Mouse (Mus musculus) heart, postnatal 0 days (tissue): ENCODE measurements around the gene Arl15. TPM values are rescaled to one million over a fixed set of nuclear protein-coding genes. Genes with fewer than 3 reads are reported as not detected.

ENCODE experiments used
- ATAC-seq: fragments of 200-750 bp; cut with Nextera tagmentation; 2 replicates; pipeline ENCODE4 v1.8.0; 2017; ENCODE audit warnings: low read depth, moderate number of reproducible peaks, moderate library complexity; ENCODE audit not compliant: insufficient read depth
- DNase-seq: peaks from one replicate; pipeline ENCODE4 v3.0.0-alpha.2; 2016; ENCODE audit warnings: low spot score
- H3K27ac ChIP-seq: fragments of 300-500 bp; sonication (generic); 2 replicates; pipeline ENCODE4 v1.5.1; 2014; ENCODE audit warnings: low read depth, mild to moderate bottlenecking
- H3K27me3 ChIP-seq: fragments of 300-500 bp; sonication (generic); 2 replicates; pipeline ENCODE4 v1.6.1; 2014; ENCODE audit warnings: low read length, mixed read lengths; ENCODE audit not compliant: control insufficient read depth, insufficient read depth
- H3K36me3 ChIP-seq: fragments of 300-500 bp; sonication (generic); replicated peaks from 2 replicates; pipeline ENCODE4 v1.6.1; 2014; ENCODE audit warnings: low read length, mixed read lengths; ENCODE audit not compliant: control insufficient read depth, insufficient read depth
- H3K4me1 ChIP-seq: fragments of 300-500 bp; sonication (generic); 2 replicates; pipeline ENCODE4 v1.6.1; 2014; ENCODE audit warnings: antibody characterized with exemption; ENCODE audit not compliant: control insufficient read depth, insufficient read depth
- H3K4me2 ChIP-seq: fragments of 300-500 bp; sonication (generic); 2 replicates; pipeline ENCODE4 v1.6.1; 2014; ENCODE audit warnings: low read depth, mild to moderate bottlenecking, low read length, moderate library complexity
- H3K4me3 ChIP-seq: fragments of 300-500 bp; sonication (generic); 2 replicates; pipeline ENCODE4 v1.5.1; 2014; ENCODE audit warnings: low read depth, low read length
- H3K9ac ChIP-seq: fragments of 300-500 bp; sonication (generic); replicated peaks from 2 replicates; pipeline ENCODE4 v1.6.1; 2014; ENCODE audit warnings: low read depth, low read length, mixed read lengths
- H3K9me3 ChIP-seq: fragments of 300-500 bp; sonication (generic); replicated peaks from 2 replicates; pipeline ENCODE4 v1.6.1; 2016; ENCODE audit warnings: low read length; ENCODE audit not compliant: control insufficient read depth
- CTCF ChIP-seq: IDR thresholded peaks from 2 replicates; pipeline ENCODE4 v1.5.1; 2016; ENCODE audit warnings: antibody characterized with exemption, control low read depth, low read depth
- EP300 ChIP-seq: IDR thresholded peaks from 2 replicates; pipeline ENCODE4 v1.6.1; 2016; ENCODE audit warnings: antibody characterized with exemption, low read depth
- WGBS: fragments of 180-500 bp; shearing (Covaris S2); extraction: QIAGEN DNeasy Blood & Tissue Kit; methylation state at CpG from one replicate; pipeline ENCODE4 v1.1.7; 2014; 5-methylcytosine and 5-hydroxymethylcytosine counted together
- polyA plus RNA-seq: library from polyadenylated mRNA; unstranded; fragments of >200 nt; fragmentation: Nextera tagmentation; extraction: Ambion mirVana; gene quantifications from 2 replicates; pipeline ENCODE4 v1.2.1, GENCODE M21; 2015
- total RNA-seq: library from RNA; depleted of rRNA; stranded (reverse); fragments of >200 nt; gene quantifications from 2 replicates; pipeline ENCODE4 v1.2.3, GENCODE M21; 2014; ENCODE audit warnings: low replicate concordance

Arl15 gene
- total and polyA plus RNA-seq, 2 experiments from 2014 or later, result 3.9 to 16.5 TPM

GRCm38 (mm10) chr13:113863688-113864087, 69.4 kb downstream of the Arl15 start:
- WGBS, result 68% methylated on average over 10 of the region's 10 CpGs
- no peaks in the 10 kb centered on the region for H3K27me3 ChIP-seq
- H3K9me3 ChIP-seq, result no peaks in the 10 kb centered on the region
- ATAC-seq (no peak), DNase-seq (no peak)
- H3K36me3 ChIP-seq, result no peaks in the 10 kb centered on the region
- H3K4me2 ChIP-seq, result no peak overlapping the region
- no peak overlapping the region for H3K4me3 ChIP-seq
- H3K9ac ChIP-seq, result no peak overlapping the region
- TF ChIP-seq CTCF (no peak), EP300 (no peak)
- no peaks in the 10 kb centered on the region for H3K4me1 ChIP-seq
- no peak overlapping the region for H3K27ac ChIP-seq

GRCm38 (mm10) chr13:113864278-113864677, 70.0 kb downstream of the Arl15 start:
- peak; percentile 26; the same call in 1 of the 2 replicates for TF ChIP-seq CTCF
- no peak for TF ChIP-seq EP300
- no peaks in the 10 kb centered on the region for H3K27me3 ChIP-seq
- DNase-seq (no peak), ATAC-seq (no peak)
- no peak overlapping the region for H3K27ac ChIP-seq
- no peak overlapping the region for H3K4me2 ChIP-seq
- H3K4me3 ChIP-seq, result no peak overlapping the region
- no peaks in the 10 kb centered on the region for H3K9me3 ChIP-seq
- no peaks in the 10 kb centered on the region for H3K36me3 ChIP-seq
- 53% methylated on average over 7 of the region's 7 CpGs for WGBS
- H3K9ac ChIP-seq, result no peak overlapping the region
- no peaks in the 10 kb centered on the region for H3K4me1 ChIP-seq

- Histone ChIP-seq H3K4me1 (no peaks in the 10 kb centered on the region), H3K4me2 (no peak overlapping the region), H3K4me3 (no peak overlapping the region), H3K27me3 (no peaks in the 10 kb centered on the region), H3K9ac (no peak overlapping the region), H3K9me3 (no peaks in the 10 kb centered on the region), H3K36me3 (no peaks in the 10 kb centered on the region), H3K27ac (no peak overlapping the region)
- TF ChIP-seq EP300 (no peak), CTCF (peak; percentile 90)
- DNase-seq (no peak), ATAC-seq (peak; percentile 16; the same call in 1 of the 2 replicates)
- WGBS, result 48% methylated on average over 1 of the region's 1 CpGs
Measured at GRCm38 (mm10) chr13:113864893-113865292, 70.6 kb downstream of the Arl15 start.

GRCm38 (mm10) chr13:113865378-113865777, 71.1 kb downstream of the Arl15 start:
- Histone ChIP-seq H3K9ac (no peak overlapping the region), H3K27me3 (no peaks in the 10 kb centered on the region), H3K27ac (no peak overlapping the region), H3K4me2 (no peak overlapping the region), H3K4me3 (no peak overlapping the region), H3K36me3 (no peaks in the 10 kb centered on the region), H3K9me3 (no peaks in the 10 kb centered on the region), H3K4me1 (no peaks in the 10 kb centered on the region)
- no peak for DNase-seq
- ATAC-seq, result no peak
- no peak for TF ChIP-seq EP300
- TF ChIP-seq CTCF, result no peak
- 51% methylated on average over 6 of the region's 6 CpGs for WGBS

GRCm38 (mm10) chr13:113865806-113866205, 71.5 kb downstream of the Arl15 start:
- no peak overlapping the region for H3K4me2 ChIP-seq
- peak; percentile 42 for DNase-seq
- no peaks in the 10 kb centered on the region for H3K9me3 ChIP-seq
- WGBS, result 31% methylated on average over 7 of the region's 7 CpGs
- H3K27ac ChIP-seq, result no peak overlapping the region
- no peak for ATAC-seq
- no peak overlapping the region for H3K9ac ChIP-seq
- H3K4me3 ChIP-seq, result no peak overlapping the region
- H3K36me3 ChIP-seq, result no peaks in the 10 kb centered on the region
- no peaks in the 10 kb centered on the region for H3K4me1 ChIP-seq
- no peaks in the 10 kb centered on the region for H3K27me3 ChIP-seq
- TF ChIP-seq EP300 (no peak), CTCF (peak; percentile 84)

GRCm38 (mm10) chr13:113867736-113868135, 73.4 kb downstream of the Arl15 start:
- Histone ChIP-seq H3K9me3 (no peaks in the 10 kb centered on the region), H3K4me3 (no peak overlapping the region), H3K4me1 (peaks cover 8% of the 10 kb centered on the region), H3K27ac (no peak overlapping the region), H3K4me2 (no peak overlapping the region), H3K27me3 (no peaks in the 10 kb centered on the region), H3K36me3 (no peaks in the 10 kb centered on the region), H3K9ac (no peak overlapping the region)
- TF ChIP-seq CTCF (peak; percentile 29; the same call in 1 of the 2 replicates), EP300 (no peak)
- DNase-seq, result no peak
- ATAC-seq, result no peak
- 93% methylated on average over 2 of the region's 2 CpGs for WGBS
